Mouse (Mus musculus): Measurements from ENCODE around the gene Prkag2. TPM values are rescaled to one million over a fixed set of nuclear protein-coding genes. Genes with fewer than 3 reads are reported as not detected.

The Prkag2 gene
- total RNA-seq (2023) = 46.1 TPM

DNA sequence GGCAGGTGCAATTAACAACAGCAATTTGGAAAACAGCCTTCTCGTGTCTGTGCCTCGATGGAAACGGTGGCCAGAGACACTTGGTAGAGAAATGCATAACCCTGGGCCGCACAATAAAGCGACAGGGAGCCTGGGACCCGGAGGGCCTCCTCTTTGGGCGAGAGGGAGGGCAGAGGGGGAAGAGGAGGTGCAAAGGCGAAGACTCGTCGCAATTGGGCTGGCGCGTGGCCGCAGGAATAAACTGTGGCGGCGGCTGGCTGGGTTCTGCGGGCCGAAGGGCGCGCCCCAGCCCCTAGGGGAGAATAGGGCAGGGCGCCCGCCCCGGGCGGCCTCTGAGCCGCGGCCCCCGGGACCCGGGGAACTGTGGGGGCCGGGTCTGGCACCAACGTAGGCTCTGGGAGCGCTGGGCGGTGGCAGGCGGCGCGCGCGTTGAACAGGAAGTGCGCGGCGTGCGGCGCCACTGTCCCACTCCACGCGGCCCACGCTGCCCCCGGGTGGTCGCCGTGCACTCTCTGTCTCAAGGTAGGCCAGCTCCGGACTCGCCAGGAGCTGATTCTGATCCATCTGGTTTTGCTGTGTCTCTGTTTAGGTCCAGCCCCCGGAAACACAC lies at the start of gene Prkag2:
Gene Prkag2 (minus strand): TSS at position 127 of the 610 bp plus-strand sequence.

GRCm38 (mm10) chr5:24842274-24843102 lies 258.0 kb downstream of the Prkag2 start, which contains the start of gene Rheb:
Gene Rheb, minus strand, starts transcription at chr5:24842624.

Other genes starting within 250 kb of the Prkag2 start
- gene Galntl5, start 80.8 kb upstream of the Prkag2 start, total RNA-seq (2023) = not detected
- gene Galnt11, start 121.3 kb upstream of the Prkag2 start, total RNA-seq (2023) = 52.4 TPM
- gene E130116L18Rik, start 122.5 kb upstream of the Prkag2 start, total RNA-seq (2023) = not detected